Mouse (Mus musculus): ENCODE data around the gene Arhgef28. TPM values are rescaled to one million over a fixed set of nuclear protein-coding genes. Genes with fewer than 3 reads are reported as not detected.
"Not testable (repeated sequence)": the region's sequence is repeated elsewhere in the genome, so short reads cannot be mapped to it uniquely, and the experiment has no call there.

Gene Arhgef28
- polyA plus RNA-seq, 1 experiment from 2014 or later, result 8.6 TPM

- no peaks in the 10 kb centered on the region for H3K9me3 ChIP-seq (replicated peaks; ENCODE audit: control insufficient read depth, low read length)
- no peaks in the 10 kb centered on the region for H3K4me1 ChIP-seq (ENCODE audit: control insufficient read depth, insufficient read depth, low read length)
- no peaks in the 10 kb centered on the region for H3K27me3 ChIP-seq (ENCODE audit: control insufficient read depth, insufficient read depth, low read length)
- H3K9ac ChIP-seq (replicated peaks; ENCODE audit: low read length), result no peak overlapping the region
- ATAC-seq (replicated peaks; ENCODE audit: insufficient number of reproducible peaks, low FRiP score, low TSS enrichment, low read depth), result no peak
- H3K36me3 ChIP-seq (replicated peaks; ENCODE audit: control insufficient read depth, insufficient read depth, low read depth, low read length), result no peaks in the 10 kb centered on the region
- no peak overlapping the region for H3K27ac ChIP-seq (replicated peaks; ENCODE audit: low read depth, low read length)
- 78% methylated on average over 5 of the region's 5 CpGs for WGBS
- no peak for DNase-seq (ENCODE audit: low spot score)
- H3K4me2 ChIP-seq (ENCODE audit: low read depth, low read length), result no peak overlapping the region
- no peak overlapping the region for H3K4me3 ChIP-seq (ENCODE audit: low read depth, low read length)
Measured at GRCm38 (mm10) chr13:98078251-98078650, 128.0 kb downstream of the Arhgef28 start.

GRCm38 (mm10) chr13:98077216-98077615 is 129.0 kb downstream of the Arhgef28 start:
- Histone ChIP-seq H3K4me1 (ENCODE audit: control insufficient read depth, insufficient read depth, low read length) (no peaks in the 10 kb centered on the region), H3K4me2 (ENCODE audit: low read depth, low read length) (no peak overlapping the region), H3K9ac (replicated peaks; ENCODE audit: low read length) (no peak overlapping the region), H3K27me3 (ENCODE audit: control insufficient read depth, insufficient read depth, low read length) (no peaks in the 10 kb centered on the region), H3K36me3 (replicated peaks; ENCODE audit: control insufficient read depth, insufficient read depth, low read depth, low read length) (no peaks in the 10 kb centered on the region), H3K9me3 (replicated peaks; ENCODE audit: control insufficient read depth, low read length) (no peaks in the 10 kb centered on the region), H3K4me3 (ENCODE audit: low read depth, low read length) (no peak overlapping the region), H3K27ac (replicated peaks; ENCODE audit: low read depth, low read length) (no peak overlapping the region)
- ATAC-seq (replicated peaks; ENCODE audit: insufficient number of reproducible peaks, low FRiP score, low TSS enrichment, low read depth), result no peak
- 91% methylated on average over 12 of the region's 12 CpGs for WGBS
- no peak for DNase-seq (ENCODE audit: low spot score)

GRCm38 (mm10) chr13:98074871-98075270 is 131.4 kb downstream of the Arhgef28 start:
- Histone ChIP-seq H3K9me3 (replicated peaks; ENCODE audit: control insufficient read depth, low read length) (no peaks in the 10 kb centered on the region), H3K4me2 (ENCODE audit: low read depth, low read length) (no peak overlapping the region), H3K27ac (replicated peaks; ENCODE audit: low read depth, low read length) (no peak overlapping the region), H3K36me3 (replicated peaks; ENCODE audit: control insufficient read depth, insufficient read depth, low read depth, low read length) (no peaks in the 10 kb centered on the region), H3K4me1 (ENCODE audit: control insufficient read depth, insufficient read depth, low read length) (no peaks in the 10 kb centered on the region), H3K4me3 (ENCODE audit: low read depth, low read length) (no peak overlapping the region), H3K9ac (replicated peaks; ENCODE audit: low read length) (no peak overlapping the region), H3K27me3 (ENCODE audit: control insufficient read depth, insufficient read depth, low read length) (no peaks in the 10 kb centered on the region)
- WGBS, result 53% methylated on average over 11 of the region's 11 CpGs
- no peak for ATAC-seq (replicated peaks; ENCODE audit: insufficient number of reproducible peaks, low FRiP score, low TSS enrichment, low read depth)
- no peak for DNase-seq (ENCODE audit: low spot score)

DNA sequence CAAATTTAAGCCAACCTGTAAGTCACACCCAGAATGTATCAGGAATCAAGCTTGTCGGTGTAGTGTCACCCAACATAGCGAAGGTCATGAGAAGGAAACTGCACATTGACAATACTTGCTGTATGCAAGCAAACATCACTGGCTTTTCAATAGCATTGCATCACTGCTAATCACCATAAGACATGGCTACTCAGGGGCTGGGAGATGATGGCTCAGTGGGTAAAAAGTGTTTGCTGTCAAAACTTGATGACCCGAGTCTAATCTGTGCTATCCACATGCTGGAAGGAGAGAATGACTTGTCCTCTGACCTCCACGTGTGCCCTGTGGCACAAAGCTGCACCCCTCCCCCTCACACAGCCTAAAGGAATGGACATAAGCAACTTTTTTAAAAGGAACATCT is 133.0 kb downstream of the Arhgef28 start:
- ATAC-seq (replicated peaks; ENCODE audit: insufficient number of reproducible peaks, low FRiP score, low TSS enrichment, low read depth), result no peak
- no peak overlapping the region for H3K4me2 ChIP-seq (ENCODE audit: low read depth, low read length)
- H3K9me3 ChIP-seq (replicated peaks; ENCODE audit: control insufficient read depth, low read length), result no peaks in the 10 kb centered on the region
- H3K9ac ChIP-seq (replicated peaks; ENCODE audit: low read length), result no peak overlapping the region
- H3K27me3 ChIP-seq (ENCODE audit: control insufficient read depth, insufficient read depth, low read length), result no peaks in the 10 kb centered on the region
- H3K4me1 ChIP-seq (ENCODE audit: control insufficient read depth, insufficient read depth, low read length), result no peaks in the 10 kb centered on the region
- no peak for DNase-seq (ENCODE audit: low spot score)
- no peak overlapping the region for H3K4me3 ChIP-seq (ENCODE audit: low read depth, low read length)
- H3K36me3 ChIP-seq (replicated peaks; ENCODE audit: control insufficient read depth, insufficient read depth, low read depth, low read length), result no peaks in the 10 kb centered on the region
- WGBS, result 54% methylated on average over 4 of the region's 4 CpGs
- H3K27ac ChIP-seq (replicated peaks; ENCODE audit: low read depth, low read length), result no peak overlapping the region

DNA sequence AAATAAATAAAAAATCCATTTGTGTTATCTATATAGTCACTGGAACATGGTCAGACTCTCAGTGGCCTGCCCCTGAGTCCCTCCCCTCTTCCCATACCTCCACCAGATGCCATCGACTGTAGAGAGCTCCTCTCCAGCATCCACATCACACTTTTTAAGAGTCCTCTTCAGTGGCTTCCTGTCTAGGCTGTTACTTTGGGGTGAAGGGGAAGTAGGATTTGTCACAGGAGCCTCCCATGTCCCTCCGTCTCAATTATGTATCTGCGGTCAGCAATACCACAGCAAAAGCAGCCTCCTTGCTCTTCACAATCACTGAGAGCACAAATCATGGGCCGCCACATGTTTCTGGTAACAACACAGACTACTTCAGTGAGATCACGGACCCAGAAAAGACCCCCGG is 135.8 kb downstream of the Arhgef28 start:
- no peak overlapping the region for H3K27ac ChIP-seq (replicated peaks; ENCODE audit: low read depth, low read length)
- no peaks in the 10 kb centered on the region for H3K27me3 ChIP-seq (ENCODE audit: control insufficient read depth, insufficient read depth, low read length)
- no peak overlapping the region for H3K4me2 ChIP-seq (ENCODE audit: low read depth, low read length)
- no peak overlapping the region for H3K4me3 ChIP-seq (ENCODE audit: low read depth, low read length)
- no peaks in the 10 kb centered on the region for H3K36me3 ChIP-seq (replicated peaks; ENCODE audit: control insufficient read depth, insufficient read depth, low read depth, low read length)
- H3K4me1 ChIP-seq (ENCODE audit: control insufficient read depth, insufficient read depth, low read length), result no peaks in the 10 kb centered on the region
- 87% methylated on average over 6 of the region's 6 CpGs for WGBS
- no peak for DNase-seq (ENCODE audit: low spot score)
- H3K9ac ChIP-seq (replicated peaks; ENCODE audit: low read length), result no peak overlapping the region
- no peak for ATAC-seq (replicated peaks; ENCODE audit: insufficient number of reproducible peaks, low FRiP score, low TSS enrichment, low read depth)
- H3K9me3 ChIP-seq (replicated peaks; ENCODE audit: control insufficient read depth, low read length), result no peaks in the 10 kb centered on the region

- H3K27me3 ChIP-seq (ENCODE audit: control insufficient read depth, insufficient read depth, low read length), result no peaks in the 10 kb centered on the region
- ATAC-seq (replicated peaks; ENCODE audit: insufficient number of reproducible peaks, low FRiP score, low TSS enrichment, low read depth) (no peak), DNase-seq (ENCODE audit: low spot score) (no peak)
- no peak overlapping the region for H3K4me2 ChIP-seq (ENCODE audit: low read depth, low read length)
- no peaks in the 10 kb centered on the region for H3K36me3 ChIP-seq (replicated peaks; ENCODE audit: control insufficient read depth, insufficient read depth, low read depth, low read length)
- WGBS, result 92% methylated on average over 6 of the region's 6 CpGs
- no peaks in the 10 kb centered on the region for H3K9me3 ChIP-seq (replicated peaks; ENCODE audit: control insufficient read depth, low read length)
- no peak overlapping the region for H3K27ac ChIP-seq (replicated peaks; ENCODE audit: low read depth, low read length)
- H3K9ac ChIP-seq (replicated peaks; ENCODE audit: low read length), result no peak overlapping the region
- no peaks in the 10 kb centered on the region for H3K4me1 ChIP-seq (ENCODE audit: control insufficient read depth, insufficient read depth, low read length)
- H3K4me3 ChIP-seq (ENCODE audit: low read depth, low read length), result no peak overlapping the region
Measured at GRCm38 (mm10) chr13:98069646-98070045, 136.6 kb downstream of the Arhgef28 start.

- no peaks in the 10 kb centered on the region for H3K9me3 ChIP-seq (replicated peaks; ENCODE audit: control insufficient read depth, low read length)
- no peaks in the 10 kb centered on the region for H3K27me3 ChIP-seq (ENCODE audit: control insufficient read depth, insufficient read depth, low read length)
- no peak for DNase-seq (ENCODE audit: low spot score)
- 49% methylated on average over 4 of the region's 4 CpGs for WGBS
- no peak overlapping the region for H3K27ac ChIP-seq (replicated peaks; ENCODE audit: low read depth, low read length)
- H3K36me3 ChIP-seq (replicated peaks; ENCODE audit: control insufficient read depth, insufficient read depth, low read depth, low read length), result no peaks in the 10 kb centered on the region
- H3K4me2 ChIP-seq (ENCODE audit: low read depth, low read length), result no peak overlapping the region
- no peak for ATAC-seq (replicated peaks; ENCODE audit: insufficient number of reproducible peaks, low FRiP score, low TSS enrichment, low read depth)
- H3K4me3 ChIP-seq (ENCODE audit: low read depth, low read length), result no peak overlapping the region
- H3K9ac ChIP-seq (replicated peaks; ENCODE audit: low read length), result no peak overlapping the region
- H3K4me1 ChIP-seq (ENCODE audit: control insufficient read depth, insufficient read depth, low read length), result no peaks in the 10 kb centered on the region
Measured at GRCm38 (mm10) chr13:98062843-98063242, 143.4 kb downstream of the Arhgef28 start.

GRCm38 (mm10) chr13:98060121-98060520 is 146.1 kb downstream of the Arhgef28 start:
- not testable (repeated sequence) for H3K4me1 ChIP-seq (ENCODE audit: control insufficient read depth, insufficient read depth, low read length); H3K9ac ChIP-seq (replicated peaks; ENCODE audit: low read length); H3K4me3 ChIP-seq (ENCODE audit: low read depth, low read length); H3K4me2 ChIP-seq (ENCODE audit: low read depth, low read length); ATAC-seq (replicated peaks; ENCODE audit: insufficient number of reproducible peaks, low FRiP score, low TSS enrichment, low read depth); H3K9me3 ChIP-seq (replicated peaks; ENCODE audit: control insufficient read depth, low read length); H3K36me3 ChIP-seq (replicated peaks; ENCODE audit: control insufficient read depth, insufficient read depth, low read depth, low read length); H3K27ac ChIP-seq (replicated peaks; ENCODE audit: low read depth, low read length); H3K27me3 ChIP-seq (ENCODE audit: control insufficient read depth, insufficient read depth, low read length); DNase-seq (ENCODE audit: low spot score)
- 74% methylated on average over 1 of the region's 1 CpGs for WGBS

Measured in embryonic facial prominence, embryonic 11.5 days (tissue).